Mouse (Mus musculus): ENCODE measurements around the gene Rpl6.
"Not testable (repeated sequence)": the region's sequence is repeated elsewhere in the genome, so short reads cannot be mapped to it uniquely, and the experiment has no call there.

The Rpl6 gene

GRCm38 (mm10) chr5:121224856-121225255 lies 20.6 kb downstream of the Rpl6 start:
- no peak for DNase-seq (ENCODE audit: low read depth, low spot score)

DNA sequence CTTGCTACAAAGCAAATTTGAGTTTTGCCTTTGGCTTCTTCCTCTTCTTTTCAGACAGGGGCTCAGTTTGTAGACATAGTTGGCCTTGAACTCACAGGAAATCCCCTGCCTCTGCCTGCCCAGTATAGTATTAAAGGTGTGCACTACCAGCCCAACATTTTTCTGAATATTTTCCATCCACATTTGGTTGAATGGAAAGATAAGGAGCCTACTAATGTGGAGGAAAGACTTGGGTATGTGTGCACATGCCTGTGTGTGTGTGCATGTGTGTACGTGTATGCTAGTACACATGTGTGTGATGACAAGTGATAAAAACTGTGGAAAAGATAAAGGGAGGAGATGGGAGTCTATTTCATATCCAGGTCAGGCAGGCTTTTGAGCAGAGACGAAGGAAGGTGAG lies 21.6 kb downstream of the Rpl6 start:
- no peak for DNase-seq (ENCODE audit: low read depth, low spot score)

GRCm38 (mm10) chr5:121226406-121226805 lies 22.1 kb downstream of the Rpl6 start:
- no peak for DNase-seq (ENCODE audit: low read depth, low spot score)

- DNase-seq (ENCODE audit: low read depth, low spot score): no peak
Measured at GRCm38 (mm10) chr5:121226845-121227244, 22.6 kb downstream of the Rpl6 start.

DNA sequence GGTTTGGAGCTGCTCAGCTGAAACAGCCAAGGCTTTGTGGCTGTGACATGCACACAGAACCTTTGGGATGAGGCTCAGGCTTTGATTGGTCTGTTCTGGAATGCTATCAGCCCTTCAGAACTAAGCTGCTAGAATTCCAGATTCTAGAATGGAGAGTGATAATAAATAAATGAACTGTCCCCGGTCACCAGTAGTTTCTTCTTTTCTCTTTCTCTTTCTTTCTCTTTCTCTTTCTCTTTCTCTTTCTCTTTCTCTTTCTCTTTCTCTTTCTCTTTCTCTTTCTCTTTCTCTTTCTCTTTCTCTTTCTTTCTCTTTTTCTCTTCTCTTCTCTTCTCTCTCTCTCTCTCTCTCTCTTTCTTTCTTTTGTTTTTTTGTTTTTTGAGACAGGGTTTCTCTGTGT lies 23.0 kb downstream of the Rpl6 start:
- not testable (repeated sequence) for DNase-seq (ENCODE audit: low read depth, low spot score)

- DNase-seq (ENCODE audit: low read depth, low spot score): peak; percentile 40
Measured at GRCm38 (mm10) chr5:121229182-121229581, 24.9 kb downstream of the Rpl6 start.

DNA sequence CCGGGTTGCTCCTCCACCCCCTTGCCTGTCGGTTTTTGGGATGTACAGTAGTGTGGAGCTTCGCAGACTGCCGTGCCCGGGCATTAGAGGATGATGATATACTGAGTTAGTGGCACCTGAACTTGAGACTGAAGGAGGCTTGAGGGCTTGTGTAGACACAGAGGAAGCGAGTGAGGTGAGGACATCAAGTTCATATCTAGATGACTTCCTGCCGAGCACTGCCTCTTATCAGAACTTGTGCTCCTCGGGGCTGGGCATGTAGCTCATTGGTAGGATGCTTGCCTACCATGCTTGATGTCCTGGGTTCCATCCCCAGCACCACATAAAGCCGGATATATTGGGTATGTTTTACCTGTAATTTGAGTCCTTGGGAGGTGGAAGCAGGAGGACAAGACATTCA lies 26.5 kb downstream of the Rpl6 start:
- no peak for DNase-seq (ENCODE audit: low read depth, low spot score)

- DNase-seq (ENCODE audit: low read depth, low spot score): no peak
Measured at GRCm38 (mm10) chr5:121232789-121233188, 28.5 kb downstream of the Rpl6 start.

GRCm38 (mm10) chr5:121233726-121234125 lies 29.4 kb downstream of the Rpl6 start:
- DNase-seq (ENCODE audit: low read depth, low spot score): no peak

DNA sequence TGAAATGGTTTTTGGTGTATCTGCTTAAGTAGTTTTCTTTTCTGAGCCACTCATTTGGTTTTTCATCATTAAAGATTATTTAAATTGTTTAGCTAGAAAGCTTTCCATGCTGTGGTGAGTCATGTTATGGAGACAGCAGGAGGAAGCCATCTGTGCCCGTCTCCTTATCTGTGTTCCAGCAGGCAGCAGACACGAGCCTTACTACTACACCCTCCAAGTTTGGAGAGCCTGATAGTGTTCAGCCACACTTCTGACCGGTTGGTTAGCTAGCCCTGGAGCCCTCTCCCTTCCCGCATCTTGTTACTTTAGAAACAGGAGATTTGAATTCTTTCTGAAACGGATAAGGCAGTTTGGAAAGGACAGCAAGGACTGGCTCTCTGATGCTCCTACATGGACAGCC lies 31.9 kb downstream of the Rpl6 start:
- no peak for DNase-seq (ENCODE audit: low read depth, low spot score)

GRCm38 (mm10) chr5:121238208-121238607 lies 33.9 kb downstream of the Rpl6 start:
- DNase-seq (ENCODE audit: low read depth, low spot score): no peak

- DNase-seq (ENCODE audit: low read depth, low spot score): no peak
Measured at GRCm38 (mm10) chr5:121239846-121240245, 35.6 kb downstream of the Rpl6 start.

DNA sequence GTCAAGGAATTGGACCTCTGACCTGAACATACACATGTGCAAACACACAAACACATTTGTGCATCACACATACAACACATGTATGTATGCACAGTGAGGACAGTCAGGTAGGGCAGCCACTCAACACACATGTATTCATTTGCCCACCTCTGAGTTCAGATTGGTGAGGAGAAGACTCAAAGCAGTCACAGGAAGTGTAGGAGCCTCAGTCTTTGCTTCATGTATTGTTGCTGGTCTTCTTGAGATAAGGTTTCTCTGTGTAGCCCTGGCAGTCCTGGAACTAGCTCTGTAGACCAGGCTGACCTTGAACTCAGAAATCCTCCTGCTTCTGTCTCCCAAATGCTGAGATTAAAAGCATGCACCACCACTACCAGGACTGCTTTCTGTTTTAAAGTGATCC lies 36.9 kb downstream of the Rpl6 start:
- DNase-seq (ENCODE audit: low read depth, low spot score): no peak

DNA sequence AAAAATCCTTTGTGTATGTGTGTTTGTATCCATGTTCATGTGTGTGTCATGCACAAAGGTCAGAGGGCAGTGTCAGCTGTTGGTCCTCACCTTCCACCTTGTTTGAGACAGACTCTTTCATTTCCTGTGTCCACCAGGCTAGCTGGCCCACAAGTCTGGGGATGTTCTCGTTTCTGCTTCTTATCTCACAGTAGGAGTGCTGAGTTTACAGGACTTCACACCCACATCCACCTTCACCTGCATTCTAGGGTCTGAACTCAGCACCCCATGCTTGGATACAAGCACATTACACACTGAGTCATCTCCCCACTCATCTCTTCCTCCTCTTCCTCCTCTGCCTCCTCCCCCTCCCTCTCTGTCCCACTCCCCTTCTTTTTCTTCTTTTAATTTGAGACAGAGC lies 38.0 kb downstream of the Rpl6 start:
- DNase-seq (ENCODE audit: low read depth, low spot score): no peak

- DNase-seq (ENCODE audit: low read depth, low spot score): no peak
Measured at GRCm38 (mm10) chr5:121242701-121243100, 38.4 kb downstream of the Rpl6 start.

DNA sequence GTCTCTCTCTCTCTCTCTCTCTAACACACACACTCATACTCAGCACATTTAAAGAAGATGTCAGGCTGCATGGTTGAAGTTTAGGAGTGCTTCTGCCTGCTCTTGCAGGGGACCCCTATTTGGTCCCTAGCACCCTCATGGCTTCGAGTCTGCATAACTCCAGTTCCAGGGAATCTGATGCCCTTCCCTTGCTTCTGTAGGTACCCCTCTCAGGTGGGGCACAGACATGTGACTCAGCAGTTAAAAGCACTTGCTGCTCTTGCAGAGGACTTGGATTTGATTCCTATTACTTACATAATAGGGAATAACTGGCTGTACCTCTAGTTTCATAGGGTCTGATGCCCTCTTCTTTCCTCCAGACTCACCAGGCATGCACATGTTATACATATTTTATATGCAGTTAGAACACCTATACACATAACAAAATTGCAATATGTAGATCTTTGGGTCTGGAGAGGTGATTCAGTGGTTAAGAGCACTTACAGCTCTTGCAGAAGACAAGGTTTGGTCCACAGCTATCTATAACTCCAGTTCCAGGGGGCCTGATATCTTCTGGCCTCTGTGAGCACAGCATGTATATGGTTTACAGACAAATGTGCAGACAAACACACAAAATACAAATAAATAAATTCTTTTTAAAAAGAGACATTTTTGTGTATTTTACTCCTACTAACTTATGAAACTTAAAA lies 39.5 kb downstream of the Rpl6 start:
- DNase-seq (ENCODE audit: low read depth, low spot score): no peak

- no peak for DNase-seq (ENCODE audit: low read depth, low spot score)
Measured at GRCm38 (mm10) chr5:121244365-121244731, 40.1 kb downstream of the Rpl6 start.

GRCm38 (mm10) chr5:121245201-121245600 lies 40.9 kb downstream of the Rpl6 start:
- DNase-seq (ENCODE audit: low read depth, low spot score): no peak

DNA sequence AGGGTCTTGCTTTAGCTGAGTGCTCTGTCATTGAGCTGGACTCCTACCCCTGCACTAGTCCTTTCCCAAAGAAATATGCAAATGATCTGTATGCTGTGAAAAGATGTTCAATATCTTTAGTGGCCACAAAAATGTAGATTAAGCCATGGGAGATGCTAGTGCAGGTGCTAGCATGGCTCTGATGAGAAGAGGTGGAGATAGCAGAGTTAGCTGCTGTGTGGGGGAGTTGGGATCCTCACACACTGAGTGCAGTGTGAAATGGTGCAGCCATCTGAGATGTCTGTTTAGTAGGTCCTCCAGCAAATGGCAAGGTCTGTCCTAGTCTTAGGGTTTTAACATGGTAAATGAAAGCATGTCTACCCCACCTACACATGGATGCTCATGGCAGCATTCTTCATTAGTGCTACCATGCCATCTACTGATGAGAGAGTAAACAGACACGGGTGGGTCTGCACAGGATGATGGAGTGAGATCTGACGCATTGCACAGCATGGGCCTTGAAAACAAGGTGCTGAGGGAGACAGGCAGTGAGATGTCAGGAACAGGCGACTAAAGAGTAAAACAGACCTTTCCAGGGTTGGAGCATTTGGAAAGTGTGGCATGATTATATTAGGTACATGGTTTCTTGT lies 44.6 kb downstream of the Rpl6 start:
- no peak for DNase-seq (ENCODE audit: low read depth, low spot score)

DNA sequence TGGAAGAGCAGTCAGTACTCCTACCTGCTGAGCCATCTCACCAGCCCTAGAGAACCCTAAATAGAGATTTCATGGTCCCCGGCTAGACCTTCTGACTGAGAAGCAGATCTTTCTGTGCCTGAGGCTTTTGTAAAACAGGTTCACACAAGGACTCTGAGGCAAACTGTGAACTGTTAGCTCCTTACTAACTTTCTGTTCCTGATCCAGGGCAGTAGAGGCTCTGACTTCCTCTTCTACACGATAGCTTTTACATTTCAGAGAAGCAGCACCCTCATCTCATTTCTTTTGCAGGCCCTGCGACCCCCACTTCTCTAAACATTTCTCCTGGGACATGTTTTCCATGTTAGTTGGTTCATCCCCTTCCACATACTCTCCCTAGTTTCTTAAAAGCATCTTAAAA lies 45.4 kb downstream of the Rpl6 start:
- no peak for DNase-seq (ENCODE audit: low read depth, low spot score)

GRCm38 (mm10) chr5:121251813-121252212 lies 47.5 kb downstream of the Rpl6 start:
- no peak for DNase-seq (ENCODE audit: low read depth, low spot score)

DNA sequence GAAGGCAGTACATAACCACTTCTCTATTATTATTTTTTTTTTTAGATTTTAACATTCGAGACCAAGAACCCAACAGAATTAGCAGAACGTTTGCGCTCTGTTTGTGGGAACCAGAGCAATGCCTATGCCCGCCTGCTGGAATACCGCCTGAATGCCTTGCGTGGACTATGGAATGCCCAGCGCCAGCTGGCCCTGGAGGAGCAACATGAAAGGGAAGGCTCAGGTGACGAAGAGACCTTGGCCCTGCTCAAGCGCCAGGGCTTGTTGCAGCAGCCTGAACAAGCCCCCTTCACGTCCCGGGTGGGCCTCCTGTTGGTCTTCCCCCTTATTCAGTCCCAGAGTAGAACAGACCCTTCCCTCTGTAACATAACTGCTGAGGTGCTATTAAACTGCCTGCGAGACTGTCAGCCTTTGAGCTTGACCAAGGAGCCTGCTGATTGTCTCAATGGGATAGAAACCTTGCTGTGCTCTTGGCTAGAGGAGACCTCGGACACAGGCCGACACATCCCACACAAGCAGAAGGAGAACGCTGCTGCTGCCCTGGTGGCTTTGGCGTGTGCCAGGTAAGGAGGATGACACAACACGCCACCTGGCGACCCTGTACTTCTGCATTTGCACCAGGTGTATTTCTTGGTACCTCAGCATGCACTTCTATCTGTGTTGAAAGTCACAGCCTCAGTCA lies 49.7 kb downstream of the Rpl6 start:
- no peak for DNase-seq (ENCODE audit: low read depth, low spot score)

DNA sequence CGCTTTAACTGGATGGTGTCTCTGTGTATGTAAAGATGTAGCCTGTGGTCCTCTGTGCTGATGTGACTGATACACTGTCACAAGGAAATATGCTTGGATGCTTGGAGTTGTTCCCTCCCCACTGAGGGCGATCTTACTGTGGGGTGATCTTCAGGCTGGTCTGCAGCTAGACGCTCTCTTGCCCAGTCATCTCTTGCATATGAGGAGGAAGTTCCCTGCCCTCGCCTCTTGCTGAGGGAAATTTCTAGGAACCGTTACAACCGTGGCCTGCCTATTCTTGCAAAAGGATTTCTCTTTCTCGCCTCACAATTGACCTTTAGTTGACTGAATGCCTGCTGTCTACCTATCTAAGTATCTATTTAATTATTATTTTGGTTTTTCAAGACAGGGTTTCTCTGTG lies 50.7 kb downstream of the Rpl6 start:
- no peak for DNase-seq (ENCODE audit: low read depth, low spot score)
